Comparison of ENCODE assay signal across 21 mouse cellular contexts in the genomic region with DNA sequence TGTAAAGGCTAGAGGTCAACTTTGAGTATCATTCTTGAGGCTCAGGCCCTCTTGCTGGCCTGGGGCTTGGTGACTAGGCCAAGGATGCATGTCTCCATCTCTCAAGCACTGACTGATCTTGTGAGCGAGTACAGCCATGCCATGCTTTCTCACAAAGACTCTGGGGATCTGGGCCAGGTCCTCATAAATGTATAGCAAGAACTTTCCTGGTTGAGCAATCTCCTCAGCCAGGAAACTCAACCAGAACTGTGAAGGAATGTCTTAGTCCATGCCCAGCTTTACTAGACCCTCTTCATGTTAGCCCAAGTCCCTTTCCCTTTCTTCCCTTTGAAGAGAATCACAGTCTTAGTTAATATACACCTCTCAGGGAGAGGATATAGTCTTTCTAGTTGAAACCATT.
"Had no signal": no experiment of that assay in that cellular context is flagged by ENCODE, and none has a peak within 500 bp of the region (broad histone marks: within the 10 kb centered on the region; RNA-seq: fewer than 3 reads in every experiment).

No protein-coding gene starts in this region.

- H3K27me3 ChIP-seq: limb, embryonic 12.5 days; limb, embryonic 15.5 days; midbrain, embryonic 13.5 days; neural tube, embryonic 13.5 days; stomach, embryonic 15.5 days had no signal

- H3K4me1 ChIP-seq: megakaryocyte, embryonic 14.5 days; midbrain, embryonic 13.5 days; neural tube, embryonic 13.5 days had no signal

- H3K36me3 ChIP-seq: limb, embryonic 12.5 days; limb, embryonic 15.5 days; midbrain, embryonic 10.5 days; midbrain, embryonic 13.5 days; neural tube, embryonic 13.5 days; stomach, embryonic 15.5 days had no signal

- DNase-seq: kidney, adult 9 months; kidney, postnatal 14 days; kidney, postnatal 4 days; layer of hippocampus, adult 9-11 months; left cerebral cortex, postnatal 4 days; liver, postnatal 0 days; lung, embryonic 14.5 days; retina, postnatal 1 day; spleen, adult 18-20 months; thymus, postnatal 25 days had no signal

- H3K27ac ChIP-seq: limb, embryonic 12.5 days; limb, embryonic 15.5 days; liver, embryonic 14.5 days; midbrain, embryonic 10.5 days; midbrain, embryonic 13.5 days; neural tube, embryonic 13.5 days; stomach, embryonic 15.5 days had no signal

- H3K4me3 ChIP-seq: limb, embryonic 12.5 days; limb, embryonic 15.5 days; megakaryocyte, embryonic 14.5 days; midbrain, embryonic 10.5 days; midbrain, embryonic 13.5 days; myocyte; neural tube, embryonic 13.5 days; stomach, embryonic 15.5 days had no signal

- H3K9ac ChIP-seq: limb, embryonic 12.5 days; limb, embryonic 15.5 days; liver, embryonic 14.5 days; liver, postnatal 0 days; lung, embryonic 14.5 days; midbrain, embryonic 13.5 days; neural tube, embryonic 13.5 days; stomach, embryonic 15.5 days had no signal

- H3K9me3 ChIP-seq: limb, embryonic 12.5 days; limb, embryonic 15.5 days; megakaryocyte, embryonic 14.5 days; midbrain, embryonic 10.5 days; midbrain, embryonic 13.5 days; neural tube, embryonic 13.5 days; stomach, embryonic 15.5 days had no signal

- ATAC-seq: liver, postnatal 0 days; midbrain, embryonic 13.5 days; midbrain, embryonic 16.5 days had no signal

- H3K4me2 ChIP-seq: limb, embryonic 12.5 days; limb, embryonic 15.5 days; liver, embryonic 11.5 days; lung, embryonic 14.5 days; midbrain, embryonic 13.5 days; neural tube, embryonic 13.5 days; stomach, embryonic 15.5 days had no signal
